Mouse (Mus musculus) testis, adult 2 months (tissue): ENCODE data around the gene Tmem151a.

Experiments used
- CTCF ChIP-seq: fragments of 200-500 bp; IDR thresholded peaks from 2 replicates; pipeline ENCODE4 v1.5.1; 2012; ENCODE audit warnings: low read depth, mild to moderate bottlenecking, inconsistent platforms, low read length, moderate library complexity; ENCODE audit not compliant: control insufficient read depth, insufficient read depth, insufficient replicate concordance
- POLR2A ChIP-seq: fragments of 200-500 bp; IDR thresholded peaks from 2 replicates; pipeline ENCODE4 v1.6.1; 2012; ENCODE audit warnings: low read depth, mild to moderate bottlenecking, inconsistent platforms, low read length, moderate library complexity; ENCODE audit not compliant: control insufficient read depth

- TF ChIP-seq POLR2A (no peak), CTCF (0 out of 2 replicates have a peak, but pooled peaks have one; percentile 10)
Observed at GRCm38 (mm10) chr19:5073028-5073427, 12.3 kb downstream of the Tmem151a start.
